Mouse (Mus musculus) ES-E14 (cell line): ENCODE results near the gene Lsm7.

ENCODE experiments used
- HCFC1 ChIP-seq: IDR thresholded peaks from 2 replicates; pipeline ENCODE4 v1.6.1; 2012; ENCODE audit warnings: low read length, inconsistent platforms, borderline replicate concordance; ENCODE audit not compliant: insufficient read depth
- ZC3H11A ChIP-seq: IDR thresholded peaks from 2 replicates; pipeline ENCODE4 v1.6.1; 2012; ENCODE audit warnings: low read depth, mild to moderate bottlenecking, inconsistent platforms, low read length, borderline replicate concordance

- no peak for TF ChIP-seq ZC3H11A
- TF ChIP-seq HCFC1: no peak
Measured at GRCm38 (mm10) chr10:80897861-80898510, 43.0 kb upstream of the Lsm7 start.
